Mouse (Mus musculus) CD4-positive helper T cell, adult 2 months (primary cell): ENCODE results near the gene Snip1.

Experiments
- DNase-seq: peaks from one replicate; pipeline ENCODE4 v3.0.0-alpha.2; 2012; ENCODE audit warnings: low read depth, missing footprints, low spot score

The Snip1 gene

DNA sequence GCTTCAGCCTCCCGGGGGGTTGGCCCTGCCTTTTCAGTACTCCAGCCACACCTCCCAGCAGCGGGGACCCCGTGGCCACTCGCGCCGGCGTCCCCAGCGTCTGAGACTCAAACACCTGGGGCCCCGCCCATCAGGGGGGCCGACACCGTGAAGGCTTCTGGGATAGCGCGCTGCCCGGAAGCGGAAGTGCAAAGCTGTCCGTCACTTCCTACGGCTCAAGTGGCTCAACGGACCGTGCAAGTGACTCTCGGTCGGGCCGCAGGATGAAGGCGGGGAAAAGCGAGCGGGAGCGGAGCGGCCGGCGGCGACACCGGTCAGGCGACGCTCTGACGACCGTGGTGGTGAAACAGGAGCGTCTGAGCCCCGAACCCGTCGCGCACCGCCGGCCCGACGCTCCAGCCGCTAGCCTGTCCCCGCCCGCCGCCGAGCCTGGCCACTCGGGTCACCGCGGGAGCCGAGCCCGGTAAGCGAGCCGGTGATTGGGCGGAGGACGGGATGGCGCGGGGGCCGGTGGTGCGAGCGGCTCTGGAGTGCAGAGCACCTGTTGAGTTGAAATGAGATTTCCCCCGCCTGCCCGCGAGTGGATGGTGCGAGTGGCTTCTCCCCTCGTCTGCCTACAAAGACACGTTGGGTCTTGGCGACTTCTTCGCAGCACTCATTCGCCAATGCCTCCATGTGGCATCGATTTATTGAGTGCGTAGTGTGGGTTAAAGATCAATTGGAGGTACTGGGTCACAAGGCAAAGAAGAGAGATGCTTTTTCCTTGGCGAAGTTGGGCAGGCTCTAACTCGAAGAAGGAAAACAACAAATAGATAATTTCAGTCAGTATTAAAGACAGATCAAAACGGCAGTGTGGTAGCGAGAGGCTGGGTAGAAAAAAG lies at the start of gene Snip1:
Snip1 (plus strand) TSS at position 183 of the 881 bp plus-strand sequence.
- peak; percentile 92 for DNase-seq

DNA sequence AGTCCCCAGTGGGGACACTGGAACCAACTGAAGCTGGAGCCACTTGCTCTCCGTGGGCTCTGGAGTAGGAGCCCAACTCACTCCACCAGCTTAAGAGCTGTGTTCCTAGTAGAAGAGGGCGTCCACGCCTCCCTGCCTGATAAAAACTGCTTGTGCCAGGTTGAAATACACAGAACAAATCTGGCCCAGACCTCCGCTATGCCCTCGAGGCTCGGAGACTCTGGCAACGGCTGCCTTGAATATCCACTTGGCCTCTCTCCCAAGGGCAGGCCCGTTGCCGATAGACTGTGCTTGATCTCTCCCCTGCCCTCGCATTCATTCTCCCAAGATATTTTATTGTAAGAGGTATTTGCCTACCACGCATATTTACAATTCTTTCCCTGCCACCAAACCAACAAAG lies 49.0 kb upstream of the Snip1 start:
- no peak for DNase-seq

DNA sequence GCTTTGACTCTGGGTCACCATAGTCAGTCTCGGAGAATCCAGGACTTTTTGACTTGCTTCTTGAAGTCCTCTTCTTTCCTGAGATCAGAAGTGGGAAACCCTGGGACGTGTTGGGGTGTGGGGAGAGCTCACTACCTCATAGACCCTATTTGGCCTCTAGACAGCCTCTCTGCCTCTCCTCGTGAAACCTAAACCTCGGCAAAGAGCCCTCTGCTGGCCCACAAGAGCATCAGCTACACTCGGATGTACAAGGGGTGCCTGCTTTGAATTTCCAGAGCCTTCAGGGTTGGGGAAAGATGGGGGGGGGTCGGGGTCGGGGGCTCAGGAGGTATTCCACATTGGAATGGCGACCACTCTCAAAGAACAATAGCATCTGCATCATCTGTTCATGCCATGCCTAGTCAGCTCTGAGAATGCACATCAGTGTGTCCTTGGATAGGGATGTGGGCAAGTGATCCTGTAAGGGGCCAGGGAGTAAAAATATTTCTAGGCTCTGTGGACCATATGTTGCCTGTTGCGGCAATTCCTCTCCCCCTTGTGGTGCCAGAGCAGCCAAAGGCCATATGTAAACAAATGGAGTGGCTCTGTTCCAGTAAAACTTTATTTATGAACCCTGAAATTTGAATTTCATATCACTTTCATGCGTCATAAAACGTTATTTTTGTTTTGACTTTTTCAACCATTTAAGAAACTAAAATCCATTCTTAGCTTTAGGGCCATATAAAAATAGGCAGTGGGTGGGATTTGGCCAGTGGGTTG lies 45.5 kb upstream of the Snip1 start:
- no peak for DNase-seq

DNA sequence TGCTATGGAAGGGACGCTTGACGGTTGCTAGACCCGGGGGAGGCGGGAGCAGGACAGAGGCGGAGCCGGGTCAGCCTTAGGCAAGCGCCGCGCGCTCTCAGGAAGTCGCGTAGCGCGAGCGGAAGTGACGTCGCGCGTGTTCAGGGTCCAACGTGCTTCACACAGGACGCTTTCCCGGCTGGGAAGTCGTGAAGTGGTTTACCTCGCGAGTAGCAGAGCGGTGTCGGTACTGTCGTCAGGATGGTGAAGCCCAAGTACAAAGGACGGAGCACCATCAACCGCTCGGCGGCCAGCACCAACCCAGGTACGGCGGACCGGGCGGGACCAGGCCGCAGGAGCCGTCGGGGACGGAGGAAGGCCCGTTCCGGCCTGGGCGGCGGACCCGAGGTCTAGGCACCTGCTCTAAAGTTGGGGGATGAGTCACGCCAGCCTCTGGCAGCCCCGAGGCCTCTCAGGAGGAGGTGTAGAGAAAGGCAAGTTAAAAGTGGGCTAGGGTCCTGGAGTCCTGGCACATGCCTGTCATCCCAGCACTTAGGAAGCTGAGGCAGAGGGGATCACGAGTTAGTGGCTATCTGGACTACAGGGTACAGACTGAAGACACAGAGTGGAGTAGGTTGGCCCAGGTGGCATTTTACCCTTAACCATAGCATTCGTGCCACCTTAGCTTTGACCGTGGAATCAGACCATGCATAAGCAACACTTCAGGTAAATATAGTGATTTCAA lies 36.4 kb upstream of the Snip1 start:
- peak; percentile 94 for DNase-seq

DNA sequence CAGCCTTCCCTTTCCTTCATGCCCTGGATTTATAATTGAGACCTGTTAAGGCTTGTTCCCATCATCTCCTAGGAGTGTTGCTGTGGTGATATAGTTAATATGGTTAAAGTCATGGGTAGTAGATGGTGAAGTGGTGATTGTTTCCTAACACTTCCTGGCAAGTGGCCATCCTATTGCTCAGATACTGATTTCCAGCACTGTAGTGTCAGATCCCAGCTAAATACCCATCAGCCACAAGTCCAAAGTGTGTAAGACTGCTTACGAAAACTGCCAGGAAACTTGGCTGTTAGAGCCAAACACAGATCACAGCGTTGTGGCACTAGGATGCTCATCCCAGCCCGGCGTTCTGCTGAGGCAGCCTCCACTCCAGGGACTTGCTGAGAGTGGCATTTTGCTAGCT lies 32.1 kb upstream of the Snip1 start:
- DNase-seq = no peak

DNA sequence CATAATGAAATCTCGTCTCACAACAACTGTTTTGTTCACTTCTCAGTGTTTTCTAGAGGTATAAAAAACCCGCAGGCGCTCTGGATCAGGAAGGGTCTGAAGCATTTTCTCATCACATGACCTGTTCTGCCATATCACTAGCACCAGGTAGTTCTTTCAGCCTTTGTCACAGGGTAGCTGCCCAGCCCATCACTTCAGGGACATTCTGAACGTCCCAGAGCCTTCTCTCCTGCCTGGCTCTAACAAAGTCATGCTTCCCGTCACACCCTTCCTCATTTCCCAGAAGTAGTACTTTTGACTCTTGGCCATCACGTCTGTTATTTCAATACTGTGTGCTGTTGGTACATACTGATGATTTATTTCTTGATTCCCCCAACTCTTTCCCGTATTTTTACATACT lies 22.0 kb upstream of the Snip1 start:
- no peak for DNase-seq

DNA sequence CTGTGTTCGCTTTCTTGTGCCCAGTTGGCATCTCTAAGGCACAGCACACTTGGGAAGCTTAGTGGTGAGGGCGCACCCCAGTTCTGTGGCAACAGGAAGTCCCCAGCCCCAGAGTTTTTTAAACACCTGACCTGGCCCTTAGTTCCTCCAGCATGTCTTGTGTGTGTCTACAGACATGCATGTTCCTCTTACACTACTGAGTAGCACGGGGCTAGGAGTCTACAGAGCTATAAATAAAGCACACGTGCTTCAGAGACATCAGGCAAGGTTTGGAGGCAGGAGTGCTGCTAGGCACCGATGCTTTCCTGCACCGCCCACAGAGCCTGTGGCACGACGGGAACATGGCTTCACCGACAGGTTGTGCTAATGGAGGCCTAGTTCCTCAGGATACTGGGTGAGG lies 11.1 kb upstream of the Snip1 start:
- DNase-seq = no peak

DNA sequence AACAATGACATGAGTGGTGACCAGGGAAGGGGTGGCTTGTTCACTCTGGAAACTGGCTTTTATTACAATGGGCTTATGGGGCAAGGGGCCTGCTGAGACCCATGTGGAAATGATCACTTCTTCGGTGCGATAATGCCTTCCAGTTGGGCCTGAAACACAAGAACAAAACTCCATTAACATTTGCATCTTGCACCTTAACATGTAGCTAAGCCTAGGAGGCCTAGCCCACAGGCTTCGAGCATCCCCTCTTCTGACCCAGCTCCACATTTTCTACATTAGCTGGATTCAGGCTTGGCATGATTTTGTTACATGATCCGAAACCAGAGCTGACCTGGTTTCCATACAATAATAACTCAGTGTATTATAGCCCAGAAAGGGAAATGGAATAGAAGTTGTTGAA lies 10.0 kb upstream of the Snip1 start:
- no peak for DNase-seq

DNA sequence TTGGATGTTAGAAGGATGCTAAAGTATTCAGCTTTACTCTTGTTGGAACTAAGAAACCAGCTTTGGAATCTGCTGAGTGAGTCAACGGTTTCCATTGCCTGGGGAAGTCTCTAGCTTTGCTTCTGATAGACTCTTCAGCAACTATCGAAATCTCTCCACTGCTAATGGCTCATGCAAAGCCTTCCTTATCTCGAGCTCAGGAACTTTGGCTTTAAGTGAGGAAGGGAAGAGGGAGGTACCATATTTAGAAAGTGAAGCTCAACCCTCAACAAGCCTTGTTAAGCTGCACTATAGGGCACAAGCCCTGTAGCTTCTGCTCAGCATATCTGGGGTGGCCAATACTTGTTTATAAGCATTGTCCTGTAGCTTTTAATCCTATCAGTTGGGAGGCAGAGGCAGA lies 9.2 kb upstream of the Snip1 start:
- no peak for DNase-seq

DNA sequence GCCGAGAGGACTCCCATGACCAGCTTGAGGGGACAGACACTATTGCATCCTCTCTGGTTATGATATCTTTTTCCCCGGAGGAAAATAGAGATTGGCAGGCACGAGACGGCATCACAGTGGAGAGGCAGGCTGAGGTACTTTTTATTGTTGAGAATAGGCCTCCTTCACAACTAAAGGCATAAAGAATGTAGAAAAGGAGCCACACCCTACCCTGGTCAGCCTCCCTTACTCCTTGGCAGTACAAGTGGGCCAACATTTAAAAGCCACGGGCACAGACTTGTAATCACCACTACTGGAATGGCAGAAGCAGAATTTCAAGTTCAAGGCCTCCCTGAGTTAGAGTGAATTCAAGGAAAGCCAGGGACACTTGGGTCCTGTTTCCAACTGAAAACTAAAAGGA lies 8.4 kb upstream of the Snip1 start:
- DNase-seq = no peak

DNA sequence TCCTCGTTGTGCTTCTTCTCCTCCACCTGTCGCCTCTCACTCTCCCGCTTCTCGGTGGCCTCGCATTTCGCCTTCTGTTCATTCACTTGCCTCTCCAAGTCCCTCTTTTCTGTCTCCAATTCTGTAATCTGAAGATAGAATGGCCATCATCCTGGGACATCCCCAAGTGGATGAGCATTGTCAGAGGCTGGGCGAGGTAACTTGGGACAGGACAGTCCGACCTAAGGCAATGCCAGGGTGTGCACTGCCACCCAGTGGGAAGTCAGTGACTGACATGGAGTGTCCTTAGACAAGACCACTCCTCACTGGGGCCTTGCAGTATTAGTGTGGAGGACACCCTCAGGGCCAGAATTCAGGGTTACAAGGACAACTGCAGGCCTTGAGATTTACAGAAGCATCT lies 7.4 kb upstream of the Snip1 start:
- DNase-seq = peak; percentile 31

DNA sequence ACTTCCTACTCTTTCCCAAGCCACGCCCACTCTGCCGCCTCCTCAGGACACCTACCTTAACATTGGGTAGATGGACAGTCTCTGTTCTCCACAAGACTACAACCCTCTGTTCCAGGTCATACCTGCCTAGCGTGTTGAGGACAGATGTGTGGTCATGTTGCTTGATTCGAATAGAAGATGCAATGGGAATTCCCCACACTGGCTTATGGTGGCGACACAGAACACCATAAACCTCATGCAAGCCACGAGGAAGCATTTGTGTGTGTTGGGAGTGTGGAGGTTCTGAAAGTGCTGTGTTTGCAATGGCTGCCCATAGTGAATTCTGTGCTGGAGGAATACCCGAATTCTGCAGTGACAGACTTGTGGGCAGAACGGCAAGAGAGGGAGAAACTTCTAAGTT lies 2.6 kb upstream of the Snip1 start:
- no peak for DNase-seq

DNA sequence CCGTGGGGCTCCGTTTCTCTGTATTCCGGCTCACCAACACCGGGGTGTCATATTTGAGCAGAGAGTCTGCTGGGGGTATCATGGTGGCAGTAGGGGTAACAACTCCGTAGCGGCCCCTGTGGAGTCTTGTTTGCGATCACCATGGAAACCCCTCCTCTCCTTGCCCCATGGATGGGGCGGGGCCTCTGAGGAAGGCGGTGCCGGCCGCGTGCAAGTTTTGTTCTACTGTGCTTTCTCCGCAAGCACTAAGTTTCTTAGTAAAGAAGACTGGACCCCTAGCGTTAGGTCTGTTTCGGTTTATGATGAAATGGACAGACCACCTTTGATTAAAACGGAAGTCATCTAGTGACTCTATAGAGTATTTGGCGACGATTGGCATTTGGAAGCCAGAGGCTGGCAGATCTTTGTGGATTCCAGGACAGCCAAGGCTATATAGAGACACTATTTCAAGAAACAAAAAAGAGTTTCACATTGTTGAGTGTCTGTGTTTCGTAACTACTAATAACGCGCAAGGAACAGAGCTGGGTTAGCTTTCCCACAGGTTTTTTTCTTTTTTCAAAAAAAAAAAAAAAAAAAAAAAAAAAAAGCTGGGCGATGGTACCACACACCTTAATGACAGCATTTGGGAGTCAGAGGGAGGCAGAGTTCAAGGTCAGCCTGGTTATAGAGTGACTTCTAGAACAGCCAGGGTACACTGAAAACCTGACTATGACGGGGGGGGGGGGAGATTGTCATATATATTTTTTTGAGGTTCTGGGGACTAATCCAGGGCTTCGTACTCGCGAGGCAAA lies 760 bp upstream of the Snip1 start, which contains the start of gene Dnali1:
Dnali1 (minus strand) TSS at position 187 of the 791 bp plus-strand sequence.
- peak; percentile 82 for DNase-seq

DNA sequence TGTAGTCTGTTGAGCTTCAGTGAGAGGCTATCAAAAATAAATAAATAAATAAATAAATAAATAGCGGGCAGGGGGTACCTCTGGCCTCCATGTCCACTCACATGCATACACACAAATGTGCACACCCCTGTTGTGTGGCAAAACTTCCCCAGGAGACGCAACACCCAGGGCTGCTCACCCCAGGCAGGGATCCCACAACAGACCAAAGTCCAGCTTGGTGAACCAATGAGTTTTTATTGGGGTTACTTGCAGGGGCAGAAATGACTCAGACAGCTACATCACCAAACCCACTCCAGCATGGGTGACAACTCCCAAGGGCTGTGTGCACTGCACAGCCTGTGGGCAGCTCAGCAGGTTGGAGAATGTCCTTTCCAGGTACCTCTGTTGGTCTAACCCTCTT lies 11.2 kb downstream of the Snip1 start:
- DNase-seq = no peak

DNA sequence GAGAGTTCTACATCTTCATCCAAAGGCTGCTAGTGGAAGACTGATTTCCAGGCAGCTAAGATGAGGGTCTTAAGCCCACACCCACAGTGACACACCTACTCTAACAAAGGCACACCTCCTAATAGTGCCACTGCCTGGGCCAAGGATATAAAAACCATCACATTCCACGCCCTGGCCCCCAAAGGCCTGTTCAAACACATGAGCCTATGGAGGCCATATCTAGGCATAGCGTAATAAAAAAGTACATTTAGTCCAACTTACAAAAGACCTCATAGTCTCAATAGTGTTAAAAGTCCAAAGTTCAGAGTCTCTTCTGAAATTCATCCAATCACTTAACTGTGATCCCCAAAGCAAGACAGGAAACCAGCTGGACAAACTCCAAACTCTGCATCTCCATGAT lies 12.2 kb downstream of the Snip1 start:
- DNase-seq = no peak

DNA sequence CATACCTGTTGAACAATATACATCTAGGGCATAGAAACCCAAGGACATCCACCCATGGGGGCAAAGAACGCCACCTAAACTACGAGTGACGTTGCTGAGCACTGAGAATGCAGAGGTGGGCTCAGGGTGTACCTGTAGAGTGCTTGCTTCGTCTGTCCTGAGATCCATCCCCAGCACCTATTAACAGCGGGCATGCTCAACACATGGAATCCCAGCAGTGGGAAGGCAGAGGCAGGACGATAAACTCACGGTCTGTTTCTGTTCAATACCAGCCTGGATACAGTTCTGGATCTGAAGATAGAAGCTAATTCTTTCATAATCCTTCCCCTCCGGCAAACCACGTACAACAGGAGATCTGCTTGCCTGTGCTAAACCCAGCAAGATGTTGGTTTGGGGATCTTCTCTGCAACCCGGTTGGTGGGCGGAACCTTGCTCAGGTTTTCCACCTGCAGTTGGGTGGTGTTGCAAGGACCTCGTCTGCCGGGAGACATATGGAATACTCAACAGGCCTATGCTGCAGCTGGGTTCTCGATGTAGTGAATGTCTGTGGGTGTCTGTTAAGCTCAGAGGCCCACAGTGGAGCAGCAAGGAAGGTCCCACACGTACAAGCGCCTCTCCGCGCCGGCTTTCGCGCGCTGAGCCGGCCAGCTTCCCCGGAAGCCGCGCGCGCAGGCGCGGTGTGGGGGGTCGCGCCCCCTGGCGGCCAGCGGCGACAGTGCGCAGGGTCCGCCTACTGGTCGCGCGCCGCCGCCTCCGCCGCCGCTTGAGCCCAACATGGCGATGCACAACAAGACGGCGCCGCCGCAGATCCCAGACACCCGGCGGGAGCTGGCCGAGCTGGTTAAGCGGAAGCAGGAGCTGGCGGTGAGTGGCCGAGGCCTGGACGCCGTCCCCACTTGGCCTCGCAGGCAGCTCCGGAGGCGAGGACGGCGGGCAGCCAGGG lies 18.2 kb downstream of the Snip1 start, which contains the start of gene Meaf6:
Meaf6 (plus strand) TSS at position 732 of the 943 bp plus-strand sequence.
- DNase-seq = peak; percentile 92

DNA sequence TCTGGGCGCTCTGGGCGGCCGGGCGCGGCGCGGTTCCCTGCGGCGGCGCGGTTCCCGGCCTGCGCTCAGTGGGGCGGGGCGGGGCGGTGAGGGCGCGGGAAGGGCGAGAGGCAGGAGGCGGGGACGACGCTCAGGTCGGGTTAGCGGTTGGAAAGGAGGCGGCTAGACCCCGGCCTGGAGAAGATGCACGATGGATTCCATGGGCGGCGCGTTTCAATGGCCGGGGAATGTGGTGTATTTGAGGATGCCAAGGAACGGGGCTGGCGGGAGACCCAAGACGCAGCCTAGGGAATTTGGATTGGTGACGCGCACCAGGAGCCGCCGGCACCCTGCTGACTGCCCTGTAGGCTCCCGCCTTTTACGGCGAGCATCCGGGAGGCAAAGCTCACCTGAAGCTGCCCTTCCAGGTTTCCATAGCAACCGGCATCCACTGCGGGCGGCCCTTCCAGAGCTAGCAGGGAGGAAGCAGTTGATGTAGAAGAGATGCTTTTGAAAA lies 18.9 kb downstream of the Snip1 start:
- DNase-seq = peak; percentile 81

DNA sequence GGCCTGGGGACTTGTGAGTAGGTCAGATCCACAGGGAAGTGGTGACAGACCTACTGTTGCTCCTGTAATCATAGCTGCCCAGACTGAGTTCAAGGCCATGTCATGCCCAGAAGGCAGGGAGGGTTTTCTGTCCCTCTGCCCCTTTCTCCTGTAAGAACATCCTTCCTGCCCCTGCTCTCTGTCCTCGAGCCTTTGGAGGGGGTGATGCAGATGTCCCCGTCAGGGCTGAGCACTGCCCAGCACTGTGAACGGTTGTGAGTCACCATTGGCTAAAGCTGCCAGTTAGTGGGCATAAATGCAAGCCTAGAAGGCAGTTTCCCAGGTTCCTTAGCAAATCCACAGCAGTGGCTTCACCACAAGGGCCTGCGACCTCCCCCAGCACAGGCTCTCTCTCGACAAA lies 26.6 kb downstream of the Snip1 start:
- no peak for DNase-seq

DNA sequence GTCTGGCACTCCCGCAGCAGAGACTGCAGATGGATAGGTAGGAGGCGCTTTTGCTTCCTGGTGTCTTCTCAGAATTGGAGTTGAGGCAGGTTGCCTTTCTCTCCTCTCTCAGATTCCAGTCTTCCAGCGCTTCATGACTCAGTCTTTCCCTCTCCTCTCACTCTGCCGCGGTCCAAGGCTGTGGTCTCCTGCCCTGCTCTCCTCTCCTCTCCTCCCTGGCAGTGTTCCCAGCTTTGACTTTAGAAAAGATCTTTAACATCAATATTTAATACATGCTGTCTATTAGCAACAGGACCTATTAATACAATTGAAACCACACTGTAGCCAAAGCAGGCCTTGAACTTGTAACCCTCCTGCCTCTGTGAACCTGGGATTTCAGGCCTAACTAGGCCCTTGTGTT lies 29.6 kb downstream of the Snip1 start:
- no peak for DNase-seq

DNA sequence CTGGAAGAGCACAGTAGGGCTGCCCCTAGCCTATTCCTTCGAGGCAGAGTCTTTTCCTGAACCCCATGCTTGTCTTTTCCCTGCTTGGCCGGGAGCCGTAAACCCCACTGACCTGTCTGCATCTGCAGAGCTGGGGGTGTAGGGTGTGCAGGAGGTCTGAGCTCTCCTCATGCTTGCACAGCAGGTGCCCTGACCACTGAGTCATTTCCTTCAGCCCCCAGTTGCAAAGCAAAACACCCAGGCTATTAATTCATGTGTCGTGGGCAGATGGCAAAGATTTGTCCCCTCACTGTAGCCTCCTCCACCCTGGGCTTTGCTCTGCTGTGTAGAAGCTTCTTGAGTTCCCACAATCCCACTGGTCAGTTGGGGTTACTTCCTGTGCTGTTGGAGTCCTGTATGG lies 30.9 kb downstream of the Snip1 start:
- no peak for DNase-seq
